Comparison of ENCODE assay signal across 1 mouse cellular context in the genomic region with DNA sequence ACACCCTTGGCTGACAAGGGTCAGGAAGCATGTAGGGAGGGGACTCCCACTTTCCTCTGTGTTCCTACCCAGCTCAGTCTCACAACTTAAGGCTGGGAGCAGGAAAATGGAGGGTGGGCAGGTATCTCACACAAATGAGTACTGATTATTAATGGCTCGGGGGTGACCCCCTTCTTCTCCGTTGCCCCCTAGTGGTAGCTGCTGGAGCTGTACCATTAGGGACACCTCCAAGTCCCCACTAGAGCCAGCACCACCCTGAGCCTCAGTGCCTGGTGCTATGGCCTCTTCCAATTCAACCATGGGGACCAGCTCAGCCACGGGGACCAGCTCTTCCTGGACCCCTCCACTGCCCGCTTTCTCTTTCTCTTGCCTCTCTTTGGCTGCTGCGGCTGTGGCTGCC.
A peak's percentile ranks its signal among the peaks of the same experiment; 100 is the strongest.
TF ChIP-seq lines count a peak whose summit lies in the region.

No protein-coding gene starts in this region.

TF ChIP-seq in MEL, 35 proteins besides CTCF, POLR2A, EP300 and RAD21:
- TF ChIP-seq BHLHE40 (IDR thresholded peaks at IDR 0.05; ENCODE audit: borderline replicate concordance, low read depth, low read length) (no peak), SMC3 (IDR thresholded peaks at IDR 0.05; ENCODE audit: low read depth, low read length) (peak; percentile 51)
